Comparison of ENCODE assay signal across 8 mouse cellular contexts in the genomic region with DNA sequence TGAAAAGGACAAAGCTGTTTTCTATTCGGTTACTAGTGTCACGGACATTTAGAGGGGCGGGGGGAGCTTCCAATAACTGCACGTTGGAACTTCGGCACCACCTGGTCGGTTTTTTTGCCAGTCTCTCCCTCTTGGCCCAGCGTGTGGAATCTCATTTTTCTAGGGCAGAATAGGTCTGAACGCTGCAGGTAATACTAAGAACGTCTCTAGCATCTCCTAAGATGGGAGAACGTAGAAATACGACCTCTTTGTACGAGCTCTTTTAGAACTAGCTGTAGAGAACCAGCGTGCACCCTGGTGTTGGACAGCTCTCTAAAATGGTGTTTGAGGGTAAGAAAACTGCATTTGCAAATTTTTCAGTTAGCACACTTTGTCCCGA. TPM values are rescaled to one million over a fixed set of nuclear protein-coding genes. Genes with fewer than 3 reads are reported as not detected.
DNase-seq lines count a peak whose midpoint lies in the region; ATAC-seq lines count a peak whose summit lies in the region.

No protein-coding gene starts in this region.

- no peaks in the 10 kb centered on the region for H3K27me3 ChIP-seq in kidney, embryonic 15.5 days
- no peaks in the 10 kb centered on the region for H3K27me3 ChIP-seq in hindbrain, embryonic 11.5 days (ENCODE audit: control insufficient read depth, insufficient read depth, low read length)
- no peaks in the 10 kb centered on the region for H3K27me3 ChIP-seq in midbrain, embryonic 11.5 days (ENCODE audit: control insufficient read depth, insufficient read depth, low read length)

- H3K4me3 ChIP-seq in kidney, embryonic 15.5 days (replicated peaks), result peak overlapping the region; percentile 87
- peak overlapping the region; percentile 84 for H3K4me3 ChIP-seq in hindbrain, embryonic 11.5 days (ENCODE audit: low read depth, low read length)
- peak overlapping the region; percentile 72 for H3K4me3 ChIP-seq in midbrain, embryonic 11.5 days (ENCODE audit: low read depth, low read length)

- peak overlapping the region; percentile 86 for H3K9ac ChIP-seq in kidney, embryonic 15.5 days
- peak overlapping the region; percentile 86 for H3K9ac ChIP-seq in hindbrain, embryonic 11.5 days (ENCODE audit: low read depth, low read length)
- H3K9ac ChIP-seq in midbrain, embryonic 11.5 days (ENCODE audit: low read length), result peak overlapping the region; percentile 86

- H3K4me2 ChIP-seq in kidney, embryonic 15.5 days, result peak overlapping the region; percentile 87
- H3K4me2 ChIP-seq in hindbrain, embryonic 11.5 days (replicated peaks; ENCODE audit: low read depth, low read length), result peak overlapping the region; percentile 72
- peak overlapping the region; percentile 62 for H3K4me2 ChIP-seq in midbrain, embryonic 11.5 days

- H3K27ac ChIP-seq in kidney, embryonic 15.5 days, result peak overlapping the region; percentile 96
- peak overlapping the region; percentile 90 for H3K27ac ChIP-seq in hindbrain, embryonic 11.5 days (ENCODE audit: low read depth, low read length)
- peak overlapping the region; percentile 87 for H3K27ac ChIP-seq in midbrain, embryonic 11.5 days (ENCODE audit: low read depth, low read length)

- peaks cover 13% of the 10 kb centered on the region for H3K4me1 ChIP-seq in kidney, embryonic 15.5 days
- no peaks in the 10 kb centered on the region for H3K4me1 ChIP-seq in hindbrain, embryonic 11.5 days (replicated peaks; ENCODE audit: control insufficient read depth, insufficient read depth, low read length)
- peaks cover 7% of the 10 kb centered on the region for H3K4me1 ChIP-seq in midbrain, embryonic 11.5 days (ENCODE audit: control insufficient read depth, insufficient read depth, low read length)

- under 1% methylated on average over 14 of the region's 14 CpGs for WGBS in kidney, embryonic 15.5 days
- under 1% methylated on average over 14 of the region's 14 CpGs for WGBS in hindbrain, embryonic 11.5 days
- under 1% methylated on average over 14 of the region's 14 CpGs for WGBS in midbrain, embryonic 11.5 days

- no peak for DNase-seq in kidney, postnatal 4 days
- DNase-seq in R1 (ENCODE audit: low read depth, low spot score), result peak; percentile 67
- no peak for DNase-seq in hindbrain, embryonic 11.5 days (ENCODE audit: low spot score)
- no peak for DNase-seq in midbrain, embryonic 11.5 days (ENCODE audit: low spot score, missing footprints)
- no peak for DNase-seq in layer of hippocampus, postnatal 36 days
- DNase-seq in adrenal gland, postnatal 4 days (ENCODE audit: low spot score in 2 of 2), result no peak
- no peak for DNase-seq in urinary bladder, postnatal 25 days (ENCODE audit: low spot score)

- H3K9me3 ChIP-seq in kidney, embryonic 15.5 days (replicated peaks), result no peaks in the 10 kb centered on the region
- H3K9me3 ChIP-seq in hindbrain, embryonic 11.5 days (ENCODE audit: control insufficient read depth, low read length), result no peaks in the 10 kb centered on the region
- no peaks in the 10 kb centered on the region for H3K9me3 ChIP-seq in midbrain, embryonic 11.5 days (ENCODE audit: control insufficient read depth, low read length)

- no peak for ATAC-seq in kidney, embryonic 15.5 days (replicated peaks; ENCODE audit: low FRiP score)
- ATAC-seq in hindbrain, embryonic 11.5 days (ENCODE audit: low FRiP score), result no peak
- no peak for ATAC-seq in midbrain, embryonic 11.5 days (ENCODE audit: low FRiP score)

- peaks cover 6% of the 10 kb centered on the region for H3K36me3 ChIP-seq in kidney, embryonic 15.5 days
- H3K36me3 ChIP-seq in hindbrain, embryonic 11.5 days (ENCODE audit: control insufficient read depth, insufficient read depth, low read length), result no peaks in the 10 kb centered on the region
- H3K36me3 ChIP-seq in midbrain, embryonic 11.5 days (ENCODE audit: control insufficient read depth, insufficient read depth, low read length), result no peaks in the 10 kb centered on the region; the same call in 1 of the 2 replicates

RNA-seq across cellular contexts. Expression of a gene that starts 0.7 kb away (rescaled TPM):
- 50.2 and 50.7 TPM in 2 replicates for polyA plus RNA-seq in kidney, embryonic 15.5 days (2015; fragmentation: Nextera tagmentation; extraction: Ambion mirVana)
- 59.0 and 69.2 TPM in 2 replicates for polyA plus RNA-seq in hindbrain, embryonic 11.5 days (2014; fragmentation: Nextera tagmentation; extraction: Ambion mirVana)
- polyA plus RNA-seq in midbrain, embryonic 11.5 days (2014; fragmentation: Nextera tagmentation; extraction: Ambion mirVana), result 87.1 and 89.3 TPM in 2 replicates
- 10 to 100 TPM; 55.9 to 62.1 TPM for total RNA-seq in layer of hippocampus, postnatal 36 days (2021)
- 10 to 100 TPM; 57.2 to 75.8 TPM for total RNA-seq in adrenal gland, postnatal 4 days (2021)

RNA-seq across cellular contexts. Expression of a gene that starts 34.3 kb away (rescaled TPM):
- 9.3 and 12.4 TPM in 2 replicates for polyA plus RNA-seq in kidney, embryonic 15.5 days (2015; fragmentation: Nextera tagmentation; extraction: Ambion mirVana)
- polyA plus RNA-seq in hindbrain, embryonic 11.5 days (2014; fragmentation: Nextera tagmentation; extraction: Ambion mirVana), result 5.2 and 7.0 TPM in 2 replicates
- 6.1 and 6.6 TPM in 2 replicates for polyA plus RNA-seq in midbrain, embryonic 11.5 days (2014; fragmentation: Nextera tagmentation; extraction: Ambion mirVana)
- total RNA-seq in layer of hippocampus, postnatal 36 days (2021), result 100 to 1,000 TPM; 189 to 197 TPM
- 10 to 100 TPM; 75.6 to 77.6 TPM for total RNA-seq in adrenal gland, postnatal 4 days (2021)
